Mouse (Mus musculus): ENCODE measurements around the gene Apoc2. TPM values are rescaled to one million over a fixed set of nuclear protein-coding genes. Genes with fewer than 3 reads are reported as not detected.

Apoc2 gene
- 46.6 and 129 TPM in 2 replicates for polyA plus RNA-seq (2015; fragmentation: Nextera tagmentation; extraction: Ambion mirVana)

GRCm38 (mm10) chr7:19677872-19678271 is at the start of gene Apoc2:
Gene Apoc2, minus strand, starts transcription at chr7:19677941.

GRCm38 (mm10) chr7:19715239-19716054 is 37.7 kb upstream of the Apoc2 start, which contains the start of gene Tomm40:
Gene Tomm40, minus strand, starts transcription at chr7:19715438.

GRCm38 (mm10) chr7:19698907-19699826 is 21.4 kb upstream of the Apoc2 start, which contains the start of gene Apoe:
Gene Apoe, minus strand, starts transcription at chr7:19699188.

GRCm38 (mm10) chr7:19691873-19692865 is 14.4 kb upstream of the Apoc2 start, which contains the start of gene Apoc1:
Gene Apoc1, minus strand, starts transcription at chr7:19692660.

GRCm38 (mm10) chr7:19681202-19681694 is 3.5 kb upstream of the Apoc2 start, which contains the start of the genes Gm44805 and Apoc4:
Gene Gm44805, minus strand, starts transcription at chr7:19681423.
Gene Apoc4, minus strand, starts transcription at chr7:19681479.

GRCm38 (mm10) chr7:19664955-19665841 is 12.5 kb downstream of the Apoc2 start, which contains the start of gene Clptm1:
Gene Clptm1, minus strand, starts transcription at chr7:19665033.

GRCm38 (mm10) chr7:19629361-19629734 is 48.4 kb downstream of the Apoc2 start, which contains the start of gene Relb:
Gene Relb, minus strand, starts transcription at chr7:19629438.

Other genes with a start within 250 kb of the Apoc2 start
- 8.1 and 10.4 TPM in 2 replicates for gene Mark4, start 219.1 kb downstream of the Apoc2 start, polyA plus RNA-seq (2015; fragmentation: Nextera tagmentation; extraction: Ambion mirVana)
- 2.6 and 5.1 TPM in 2 replicates for gene Exoc3l2, start 214.6 kb downstream of the Apoc2 start, polyA plus RNA-seq (2015; fragmentation: Nextera tagmentation; extraction: Ambion mirVana)
- gene Bloc1s3, start 169.6 kb downstream of the Apoc2 start, polyA plus RNA-seq (2015; fragmentation: Nextera tagmentation; extraction: Ambion mirVana), result 4.9 and 6.2 TPM in 2 replicates
- 129 and 139 TPM in 2 replicates for gene Trappc6a, start 169.5 kb downstream of the Apoc2 start, polyA plus RNA-seq (2015; fragmentation: Nextera tagmentation; extraction: Ambion mirVana)
- gene Nkpd1, start 160.1 kb downstream of the Apoc2 start, polyA plus RNA-seq (2015; fragmentation: Nextera tagmentation; extraction: Ambion mirVana), result 0.06 TPM in 1 of 2 replicates, not detected in the other
- 19.5 and 22.1 TPM in 2 replicates for gene Ppp1r37, start 114.9 kb downstream of the Apoc2 start, polyA plus RNA-seq (2015; fragmentation: Nextera tagmentation; extraction: Ambion mirVana)
- 0.33 TPM in 1 of 2 replicates, not detected in the other for gene Zfp296, start 100.7 kb downstream of the Apoc2 start, polyA plus RNA-seq (2015; fragmentation: Nextera tagmentation; extraction: Ambion mirVana)
- gene Gemin7, start 100.3 kb downstream of the Apoc2 start, polyA plus RNA-seq (2015; fragmentation: Nextera tagmentation; extraction: Ambion mirVana), result 154 and 169 TPM in 2 replicates
- 22.1 and 32.9 TPM in 2 replicates for gene Clasrp, start 73.5 kb downstream of the Apoc2 start, polyA plus RNA-seq (2015; fragmentation: Nextera tagmentation; extraction: Ambion mirVana)
- 14.3 and 18.7 TPM in 2 replicates for gene Relb, start 48.5 kb downstream of the Apoc2 start, polyA plus RNA-seq (2015; fragmentation: Nextera tagmentation; extraction: Ambion mirVana)
- gene Clptm1, start 12.9 kb downstream of the Apoc2 start, polyA plus RNA-seq (2015; fragmentation: Nextera tagmentation; extraction: Ambion mirVana), result 76.8 and 122 TPM in 2 replicates
- 21.0 and 40.0 TPM in 2 replicates for gene Gm44805, start 3.5 kb upstream of the Apoc2 start, polyA plus RNA-seq (2015; fragmentation: Nextera tagmentation; extraction: Ambion mirVana)
- gene Apoc4, start 3.5 kb upstream of the Apoc2 start, polyA plus RNA-seq (2015; fragmentation: Nextera tagmentation; extraction: Ambion mirVana), result 243 and 317 TPM in 2 replicates
- 259 and 269 TPM in 2 replicates for gene Apoc1, start 14.7 kb upstream of the Apoc2 start, polyA plus RNA-seq (2015; fragmentation: Nextera tagmentation; extraction: Ambion mirVana)
- gene Apoe, start 21.2 kb upstream of the Apoc2 start, polyA plus RNA-seq (2015; fragmentation: Nextera tagmentation; extraction: Ambion mirVana), result 1,447 and 1,846 TPM in 2 replicates
- 70.2 and 118 TPM in 2 replicates for gene Tomm40, start 37.5 kb upstream of the Apoc2 start, polyA plus RNA-seq (2015; fragmentation: Nextera tagmentation; extraction: Ambion mirVana)
- 53.2 and 64.0 TPM in 2 replicates for gene Nectin2, start 72.5 kb upstream of the Apoc2 start, polyA plus RNA-seq (2015; fragmentation: Nextera tagmentation; extraction: Ambion mirVana)
- 57.6 and 58.9 TPM in 2 replicates for gene Bcam, start 93.1 kb upstream of the Apoc2 start, polyA plus RNA-seq (2015; fragmentation: Nextera tagmentation; extraction: Ambion mirVana)
- 0.65 and 1.3 TPM in 2 replicates for gene Cblc, start 118.9 kb upstream of the Apoc2 start, polyA plus RNA-seq (2015; fragmentation: Nextera tagmentation; extraction: Ambion mirVana)
- gene Bcl3, start 144.8 kb upstream of the Apoc2 start, polyA plus RNA-seq (2015; fragmentation: Nextera tagmentation; extraction: Ambion mirVana), result 4.0 and 5.9 TPM in 2 replicates
- 0.18 and 0.55 TPM in 2 replicates for gene Gm19345, start 174.1 kb upstream of the Apoc2 start, polyA plus RNA-seq (2015; fragmentation: Nextera tagmentation; extraction: Ambion mirVana)
- not detected in 2 replicates for gene Ceacam16, start 183.4 kb upstream of the Apoc2 start, polyA plus RNA-seq (2015; fragmentation: Nextera tagmentation; extraction: Ambion mirVana)
- gene Ceacam19, start 210.0 kb upstream of the Apoc2 start, polyA plus RNA-seq (2015; fragmentation: Nextera tagmentation; extraction: Ambion mirVana), result not detected in 2 replicates
- 6.0 and 10.1 TPM in 2 replicates for gene Pvr, start 243.2 kb upstream of the Apoc2 start, polyA plus RNA-seq (2015; fragmentation: Nextera tagmentation; extraction: Ambion mirVana)